Mouse (Mus musculus) heart, postnatal 0 days (tissue): Measurements from ENCODE around the gene Pde4c.

Experiments used
- CTCF ChIP-seq: IDR thresholded peaks from 2 replicates; pipeline ENCODE4 v1.5.1; 2016; ENCODE audit warnings: antibody characterized with exemption, control low read depth, low read depth
- EP300 ChIP-seq: IDR thresholded peaks from 2 replicates; pipeline ENCODE4 v1.6.1; 2016; ENCODE audit warnings: antibody characterized with exemption, low read depth

DNA sequence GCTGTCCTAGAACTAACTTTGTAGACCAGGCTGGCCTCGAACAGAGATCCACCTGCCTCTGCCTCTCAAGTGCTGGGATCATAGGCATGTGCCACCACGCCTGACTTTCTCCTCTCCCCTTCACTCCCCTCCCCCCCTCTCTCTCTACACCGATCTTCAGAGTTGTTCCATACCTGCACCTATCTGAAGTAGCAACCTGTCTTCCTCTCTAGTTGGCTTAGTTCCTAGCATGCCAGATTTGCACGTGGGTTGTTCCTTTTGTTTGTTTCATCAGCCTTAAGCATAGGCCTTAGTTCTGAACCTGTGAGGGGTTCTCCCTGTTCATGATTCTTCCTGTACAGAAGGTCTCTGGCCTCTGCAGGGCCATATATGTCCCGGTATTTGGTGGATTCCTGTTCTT, 14.2 kb downstream of the Pde4c start:
- TF ChIP-seq CTCF = no peak
- TF ChIP-seq EP300 = no peak
